Mouse (Mus musculus): ENCODE measurements around the gene Srrm4.

Srrm4 gene

GRCm38 (mm10) chr5:116591346-116592048, at the start of gene Srrm4:
Gene Srrm4 (minus strand): TSS chr5:116591817.
- peak; percentile 60 for DNase-seq (ENCODE audit: low spot score)

- DNase-seq (ENCODE audit: low spot score) = no peak
Measured at GRCm38 (mm10) chr5:116592801-116593430, 1.3 kb upstream of the Srrm4 start.

- no peak for DNase-seq (ENCODE audit: low spot score)
Measured at GRCm38 (mm10) chr5:116592049-116592800, 608 bp upstream of the Srrm4 start.

- DNase-seq (ENCODE audit: low spot score) = no peak
Measured at GRCm38 (mm10) chr5:116590698-116591097, 919 bp downstream of the Srrm4 start.

- no peak for DNase-seq (ENCODE audit: low spot score)
Measured at GRCm38 (mm10) chr5:116589631-116590030, 2.0 kb downstream of the Srrm4 start.

GRCm38 (mm10) chr5:116588836-116589235, 2.8 kb downstream of the Srrm4 start:
- DNase-seq (ENCODE audit: low spot score) = no peak

GRCm38 (mm10) chr5:116579533-116579932, 12.1 kb downstream of the Srrm4 start:
- no peak for DNase-seq (ENCODE audit: low spot score)

GRCm38 (mm10) chr5:116577082-116577481, 14.5 kb downstream of the Srrm4 start:
- no peak for DNase-seq (ENCODE audit: low spot score)

- DNase-seq (ENCODE audit: low spot score) = no peak
Measured at GRCm38 (mm10) chr5:116573307-116573706, 18.3 kb downstream of the Srrm4 start.

- DNase-seq (ENCODE audit: low spot score) = no peak
Measured at GRCm38 (mm10) chr5:116571936-116572335, 19.7 kb downstream of the Srrm4 start.

GRCm38 (mm10) chr5:116571232-116571861, 20.3 kb downstream of the Srrm4 start:
- DNase-seq (ENCODE audit: low spot score) = no peak

- DNase-seq (ENCODE audit: low spot score) = no peak
Measured at GRCm38 (mm10) chr5:116570566-116570965, 21.1 kb downstream of the Srrm4 start.

GRCm38 (mm10) chr5:116569629-116570028, 22.0 kb downstream of the Srrm4 start:
- no peak for DNase-seq (ENCODE audit: low spot score)

- DNase-seq (ENCODE audit: low spot score) = no peak
Measured at GRCm38 (mm10) chr5:116568050-116568449, 23.6 kb downstream of the Srrm4 start.

- DNase-seq (ENCODE audit: low spot score) = no peak
Measured at GRCm38 (mm10) chr5:116567298-116567697, 24.3 kb downstream of the Srrm4 start.

GRCm38 (mm10) chr5:116566385-116567045, 25.1 kb downstream of the Srrm4 start:
- no peak for DNase-seq (ENCODE audit: low spot score)

GRCm38 (mm10) chr5:116565573-116565972, 26.0 kb downstream of the Srrm4 start:
- DNase-seq (ENCODE audit: low spot score) = no peak

- no peak for DNase-seq (ENCODE audit: low spot score)
Measured at GRCm38 (mm10) chr5:116564391-116564790, 27.2 kb downstream of the Srrm4 start.

GRCm38 (mm10) chr5:116563713-116564112, 27.9 kb downstream of the Srrm4 start:
- no peak for DNase-seq (ENCODE audit: low spot score)

GRCm38 (mm10) chr5:116559091-116559490, 32.5 kb downstream of the Srrm4 start:
- DNase-seq (ENCODE audit: low spot score) = no peak

- DNase-seq (ENCODE audit: low spot score) = no peak
Measured at GRCm38 (mm10) chr5:116556614-116557013, 35.0 kb downstream of the Srrm4 start.

GRCm38 (mm10) chr5:116553868-116554267, 37.7 kb downstream of the Srrm4 start:
- DNase-seq (ENCODE audit: low spot score) = no peak

Measured in ovary, postnatal 10 days (tissue).